Mouse (Mus musculus) cortical plate, adult 2 months (tissue): ENCODE measurements at regions not wholly inside any gene's neighbourhood (a gene's known extent, or its start where the extent isn't known, plus 50 kb on each side); places are given as distances from the start of the nearest gene placed in this dataset.

Source experiments
- CTCF ChIP-seq: fragments of 200-500 bp; IDR thresholded peaks from 2 replicates; pipeline ENCODE4 v1.5.1; 2011; ENCODE audit warnings: mild to moderate bottlenecking, control low read depth, low read length; ENCODE audit not compliant: insufficient read depth; ENCODE audit errors: extremely low read depth
- POLR2A ChIP-seq: fragments of 200-500 bp; IDR thresholded peaks from 2 replicates; pipeline ENCODE4 v1.6.1; 2011; ENCODE audit warnings: mild to moderate bottlenecking, low read length, control low read depth; ENCODE audit not compliant: insufficient read depth; ENCODE audit errors: extremely low read depth

DNA sequence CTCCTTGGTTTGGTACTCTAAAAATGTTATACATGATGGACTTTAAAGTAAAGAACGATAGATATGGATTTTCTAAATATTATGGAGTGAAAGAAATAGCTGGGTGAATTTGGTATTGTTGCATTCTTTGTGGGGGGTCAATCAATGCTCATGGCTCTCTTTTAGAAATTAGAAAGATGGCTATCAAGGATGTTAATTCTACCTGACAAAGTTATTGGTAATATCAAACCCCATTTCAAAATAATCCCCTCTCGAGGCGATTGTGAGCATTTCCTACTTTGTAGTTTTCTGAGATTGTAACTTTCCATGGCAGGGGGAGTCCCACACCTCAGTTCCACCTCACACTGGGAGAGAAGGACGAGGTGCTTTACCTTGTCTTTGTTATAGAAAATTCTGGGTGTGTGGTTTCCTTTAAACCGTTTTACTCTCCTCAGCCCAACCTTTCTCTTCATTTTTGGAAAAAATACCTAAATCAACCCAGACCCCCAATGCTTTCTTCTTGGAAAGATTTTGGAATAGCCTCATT, 421.3 kb upstream of the Ubash3b start:
- TF ChIP-seq POLR2A (no peak), CTCF (no peak)
